Mouse (Mus musculus) G1E-ER4 (cell line): Measurements from ENCODE around the gene Rundc3b. TPM values are rescaled to one million over a fixed set of nuclear protein-coding genes. Genes with fewer than 3 reads are reported as not detected.

Experiments
- GATA1 ChIP-seq: IDR thresholded peaks from one replicate; pipeline ENCODE4 v1.8.0; 2012; ENCODE audit warnings: low read length, inconsistent platforms
- polyA plus RNA-seq: library from polyadenylated mRNA; stranded (reverse); fragments of >175 nt; gene quantifications from 2 replicates; pipeline ENCODE4 v1.2.3, GENCODE M21; 2012

Rundc3b gene
- polyA plus RNA-seq, 1 experiment = 0.12 TPM

DNA sequence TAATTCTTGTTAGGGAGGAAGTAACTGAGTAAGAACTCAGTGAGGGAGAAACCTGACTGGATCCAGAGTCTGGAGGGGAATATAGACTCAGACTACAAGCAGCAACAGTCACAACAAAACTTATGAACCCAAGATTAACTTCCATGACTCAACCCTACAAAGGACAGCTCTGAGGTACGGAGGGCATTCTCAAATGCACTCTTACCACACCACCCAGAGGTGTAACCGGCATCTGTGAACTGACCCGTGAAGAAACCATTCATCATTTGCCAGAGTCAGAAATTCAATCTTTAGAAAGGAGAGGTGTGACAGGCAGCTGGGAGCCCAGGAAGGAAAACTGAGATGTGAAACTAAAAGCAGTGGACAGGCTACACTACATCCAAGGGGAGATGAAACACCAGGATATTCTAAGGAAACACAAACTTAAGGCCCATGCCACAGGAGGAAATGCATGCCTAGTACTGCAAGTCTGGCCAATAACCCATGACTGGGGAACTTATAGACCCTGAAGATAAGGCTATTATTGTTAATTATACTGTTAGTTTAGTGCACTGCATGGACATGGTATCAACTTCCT is 80.0 kb downstream of the Rundc3b start:
- TF ChIP-seq GATA1 = no peak

DNA sequence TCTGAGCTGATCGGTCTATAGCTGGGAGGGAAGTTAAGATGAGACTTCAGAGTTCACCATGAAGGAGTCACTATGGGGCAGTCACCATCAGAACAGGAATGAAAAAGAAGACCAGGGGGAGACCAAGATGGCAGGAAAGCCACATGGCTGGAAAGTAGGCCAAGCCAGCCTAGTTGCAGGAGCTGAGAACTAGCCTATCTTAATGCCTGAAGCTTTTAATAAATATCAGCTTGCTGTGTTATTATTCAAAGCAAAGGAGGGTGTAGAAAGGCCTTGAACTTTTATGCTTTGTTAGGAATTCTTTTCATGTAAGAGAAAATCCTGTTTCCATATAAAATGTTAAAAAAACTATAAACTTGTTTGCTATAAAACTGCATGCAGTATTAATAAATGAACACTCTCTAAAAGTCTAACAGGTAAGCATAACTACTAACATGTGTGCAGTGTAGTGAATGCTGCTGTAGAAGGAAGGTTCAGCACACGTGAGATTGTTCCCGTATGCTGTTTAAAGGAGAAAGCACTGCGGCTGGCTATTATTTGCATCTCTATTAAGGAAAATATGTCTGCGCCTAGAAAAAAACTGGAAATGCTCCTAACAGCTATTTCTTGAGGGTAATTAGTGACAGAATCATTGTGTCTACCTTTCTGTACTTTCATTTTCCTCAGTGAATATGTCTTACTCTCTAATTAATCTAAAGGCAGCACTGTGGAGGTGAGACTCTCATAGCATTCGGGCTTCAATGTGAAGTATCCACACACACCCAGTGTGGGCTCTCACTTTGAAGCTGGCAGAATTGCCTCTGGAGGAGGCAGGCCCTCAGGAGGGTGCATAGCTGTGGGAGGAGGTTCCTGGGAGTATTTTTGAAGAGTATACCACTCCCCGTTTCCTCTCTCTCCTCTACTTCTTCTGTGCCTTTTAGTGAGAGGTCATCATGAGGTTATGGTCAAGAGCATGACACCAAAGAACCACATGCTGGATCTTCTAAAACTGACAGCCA is 81.3 kb downstream of the Rundc3b start:
- TF ChIP-seq GATA1 = no peak

GRCm38 (mm10) chr5:8519006-8519405 is 103.7 kb downstream of the Rundc3b start:
- TF ChIP-seq GATA1 = no peak

- no peak for TF ChIP-seq GATA1
These were observed 131.0 kb downstream of the Rundc3b start for GRCm38 (mm10) chr5:8491778-8492177.

- TF ChIP-seq GATA1 = no peak
These were observed 133.2 kb downstream of the Rundc3b start for GRCm38 (mm10) chr5:8489471-8490110.

DNA sequence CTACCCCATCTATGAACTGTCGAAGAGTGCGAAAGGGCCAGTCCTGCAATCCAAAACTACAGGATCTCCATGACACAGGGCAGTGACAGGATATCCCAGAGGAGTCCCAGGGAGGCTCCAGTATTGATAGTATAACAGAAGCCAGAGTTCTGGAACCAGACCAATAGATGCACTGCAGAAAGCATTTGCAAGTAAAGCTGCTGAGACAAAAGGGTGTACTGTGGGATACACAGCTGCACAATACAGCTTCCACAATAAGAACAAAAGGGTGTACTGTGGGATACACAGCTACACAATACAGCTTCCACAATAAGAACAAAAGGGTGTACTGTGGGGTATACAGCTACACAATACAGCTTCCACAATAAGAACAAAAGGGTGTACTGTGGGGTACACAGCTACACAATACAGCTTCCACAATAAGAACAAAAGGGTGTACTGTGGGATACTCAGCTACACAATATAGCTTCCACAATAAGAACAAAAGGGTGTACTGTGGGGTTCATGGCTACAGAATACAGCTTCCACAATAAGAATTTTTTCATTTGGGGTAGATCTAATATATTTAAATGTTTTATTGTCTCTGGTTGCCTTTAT is 134.0 kb downstream of the Rundc3b start:
- TF ChIP-seq GATA1 = no peak

GRCm38 (mm10) chr5:8487989-8488700 is 134.6 kb downstream of the Rundc3b start:
- TF ChIP-seq GATA1 = no peak

- TF ChIP-seq GATA1 = no peak
These were observed 166.2 kb downstream of the Rundc3b start for GRCm38 (mm10) chr5:8456561-8456960.

DNA sequence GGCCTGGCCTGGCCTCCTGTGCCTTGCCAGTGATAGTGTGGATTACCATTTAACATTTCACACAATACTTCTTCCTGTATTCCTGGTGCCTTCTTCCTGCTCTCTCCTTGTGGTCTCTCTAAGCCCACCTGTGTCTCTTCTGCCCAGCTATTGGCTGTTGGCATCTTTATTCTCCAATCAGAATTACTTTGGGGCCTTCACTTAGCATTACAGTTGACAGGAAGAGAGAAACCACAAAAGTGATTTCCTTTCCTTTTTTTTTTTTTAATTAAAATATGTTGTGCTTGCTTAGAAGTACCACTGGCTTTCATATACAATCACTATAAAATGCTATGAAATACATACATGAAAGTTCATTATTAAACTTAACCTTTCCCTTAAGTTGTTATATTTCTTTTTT is 167.2 kb downstream of the Rundc3b start:
- TF ChIP-seq GATA1 = no peak

Other genes with a start within 250 kb of the Rundc3b start
- gene Dbf4, start 200.2 kb downstream of the Rundc3b start, polyA plus RNA-seq = 37.0 and 57.2 TPM in 2 replicates
- gene Slc25a40, start 200.1 kb downstream of the Rundc3b start, polyA plus RNA-seq = 1.7 and 2.6 TPM in 2 replicates
- not detected in 2 replicates for gene Abcb1a, start 37.1 kb upstream of the Rundc3b start, polyA plus RNA-seq
- gene Abcb1b, start 175.2 kb upstream of the Rundc3b start, polyA plus RNA-seq = not detected in 2 replicates